Mouse (Mus musculus): ENCODE data around the gene Setx. TPM values are rescaled to one million over a fixed set of nuclear protein-coding genes. Genes with fewer than 3 reads are reported as not detected.

Setx gene
- polyA plus RNA-seq, 1 experiment from 2014 or later = 5.7 TPM

- Histone ChIP-seq H3K4me1 (peaks cover 23% of the 10 kb centered on the region), H3K9me3 (no peaks in the 10 kb centered on the region), H3K27me3 (replicated peaks) (peaks cover 62% of the 10 kb centered on the region), H3K4me3 (peak overlapping the region; percentile 60), H3K4me2 (peak overlapping the region; percentile 96), H3K27ac (replicated peaks) (no peak overlapping the region), H3K36me3 (no peaks in the 10 kb centered on the region), H3K9ac (peak overlapping the region; percentile 74)
- WGBS = 1% methylated on average over 61 of the region's 61 CpGs
- no peak for ATAC-seq (ENCODE audit: extremely low read depth, insufficient number of reproducible peaks, low FRiP score, low TSS enrichment)
Observed at GRCm38 (mm10) chr2:29194547-29195463, 70.8 kb downstream of the Setx start.

- WGBS = 65% methylated on average over 12 of the region's 12 CpGs
- no peak for ATAC-seq (ENCODE audit: extremely low read depth, insufficient number of reproducible peaks, low FRiP score, low TSS enrichment)
- Histone ChIP-seq H3K36me3 (no peaks in the 10 kb centered on the region), H3K27me3 (replicated peaks) (peaks cover 77% of the 10 kb centered on the region), H3K4me1 (peaks cover 17% of the 10 kb centered on the region), H3K4me3 (no peak overlapping the region), H3K9me3 (no peaks in the 10 kb centered on the region), H3K27ac (replicated peaks) (no peak overlapping the region), H3K9ac (no peak overlapping the region), H3K4me2 (no peak overlapping the region)
Observed at GRCm38 (mm10) chr2:29196844-29197243, 72.9 kb downstream of the Setx start.

GRCm38 (mm10) chr2:29198446-29198845 is 74.5 kb downstream of the Setx start:
- Histone ChIP-seq H3K9ac (no peak overlapping the region), H3K4me1 (peaks cover 14% of the 10 kb centered on the region), H3K9me3 (no peaks in the 10 kb centered on the region), H3K27ac (replicated peaks) (no peak overlapping the region), H3K4me3 (no peak overlapping the region), H3K4me2 (no peak overlapping the region), H3K36me3 (no peaks in the 10 kb centered on the region), H3K27me3 (replicated peaks) (peaks cover 87% of the 10 kb centered on the region)
- WGBS = 67% methylated on average over 5 of the region's 5 CpGs
- ATAC-seq (ENCODE audit: extremely low read depth, insufficient number of reproducible peaks, low FRiP score, low TSS enrichment) = no peak

- peaks cover 92% of the 10 kb centered on the region for H3K27me3 ChIP-seq (replicated peaks)
- 5% methylated on average over 3 of the region's 3 CpGs for WGBS
Observed at GRCm38 (mm10) chr2:29199909-29200308, 75.9 kb downstream of the Setx start.

GRCm38 (mm10) chr2:29201223-29201955 is 77.4 kb downstream of the Setx start:
- Histone ChIP-seq H3K27me3 (replicated peaks) (peaks cover 92% of the 10 kb centered on the region), H3K36me3 (no peaks in the 10 kb centered on the region), H3K4me2 (no peak overlapping the region), H3K27ac (replicated peaks) (no peak overlapping the region), H3K4me3 (no peak overlapping the region), H3K9me3 (no peaks in the 10 kb centered on the region), H3K4me1 (no peaks in the 10 kb centered on the region), H3K9ac (no peak overlapping the region)
- no peak for ATAC-seq (ENCODE audit: extremely low read depth, insufficient number of reproducible peaks, low FRiP score, low TSS enrichment)
- WGBS = 49% methylated on average over 11 of the region's 11 CpGs

More at GRCm38 (mm10) chr2:29199909-29200308, 75.9 kb downstream of the Setx start:
- H3K27ac ChIP-seq (replicated peaks) = no peak overlapping the region
- no peak for ATAC-seq (ENCODE audit: extremely low read depth, insufficient number of reproducible peaks, low FRiP score, low TSS enrichment)
- H3K36me3 ChIP-seq = no peaks in the 10 kb centered on the region
- no peak overlapping the region for H3K9ac ChIP-seq
- no peak overlapping the region for H3K4me3 ChIP-seq
- no peak overlapping the region for H3K4me2 ChIP-seq
- H3K9me3 ChIP-seq = no peaks in the 10 kb centered on the region
- peaks cover 6% of the 10 kb centered on the region for H3K4me1 ChIP-seq

- no peak overlapping the region for H3K27ac ChIP-seq (replicated peaks)
- peaks cover 61% of the 10 kb centered on the region for H3K27me3 ChIP-seq (replicated peaks)
- H3K4me2 ChIP-seq = no peak overlapping the region
- 30% methylated on average over 8 of the region's 8 CpGs for WGBS
- ATAC-seq (ENCODE audit: extremely low read depth, insufficient number of reproducible peaks, low FRiP score, low TSS enrichment) = no peak
- H3K9ac ChIP-seq = no peak overlapping the region
- no peaks in the 10 kb centered on the region for H3K4me1 ChIP-seq
- H3K36me3 ChIP-seq = no peaks in the 10 kb centered on the region
- H3K4me3 ChIP-seq = no peak overlapping the region
- H3K9me3 ChIP-seq = no peaks in the 10 kb centered on the region
Observed at GRCm38 (mm10) chr2:29206156-29206555, 82.2 kb downstream of the Setx start.

GRCm38 (mm10) chr2:29216286-29217012 is 92.5 kb downstream of the Setx start:
- Histone ChIP-seq H3K4me2 (no peak overlapping the region), H3K9ac (no peak overlapping the region), H3K27ac (replicated peaks) (no peak overlapping the region), H3K36me3 (no peaks in the 10 kb centered on the region), H3K4me3 (no peak overlapping the region), H3K9me3 (no peaks in the 10 kb centered on the region), H3K4me1 (no peaks in the 10 kb centered on the region), H3K27me3 (replicated peaks) (peaks cover 5% of the 10 kb centered on the region; the same call in 1 of the 2 replicates)
- ATAC-seq (ENCODE audit: extremely low read depth, insufficient number of reproducible peaks, low FRiP score, low TSS enrichment) = no peak
- 49% methylated on average over 8 of the region's 8 CpGs for WGBS

- H3K4me1 ChIP-seq = peaks cover under 1% of the 10 kb centered on the region; the same call in 1 of the 2 replicates
- 73% methylated on average over 5 of the region's 5 CpGs for WGBS
- no peak overlapping the region for H3K4me2 ChIP-seq
- ATAC-seq (ENCODE audit: extremely low read depth, insufficient number of reproducible peaks, low FRiP score, low TSS enrichment) = no peak
- no peak overlapping the region for H3K9ac ChIP-seq
- H3K27me3 ChIP-seq (replicated peaks) = peaks cover 5% of the 10 kb centered on the region; the same call in 1 of the 2 replicates
- no peaks in the 10 kb centered on the region for H3K36me3 ChIP-seq
- no peak overlapping the region for H3K4me3 ChIP-seq
- H3K9me3 ChIP-seq = no peaks in the 10 kb centered on the region
- H3K27ac ChIP-seq (replicated peaks) = no peak overlapping the region
Observed at GRCm38 (mm10) chr2:29217042-29217441, 93.1 kb downstream of the Setx start.

- Histone ChIP-seq H3K9me3 (no peaks in the 10 kb centered on the region), H3K27ac (replicated peaks) (no peak overlapping the region), H3K4me3 (no peak overlapping the region), H3K27me3 (replicated peaks) (peaks cover 5% of the 10 kb centered on the region; the same call in 1 of the 2 replicates), H3K9ac (no peak overlapping the region), H3K4me2 (no peak overlapping the region), H3K4me1 (peaks cover 6% of the 10 kb centered on the region; the same call in 1 of the 2 replicates), H3K36me3 (no peaks in the 10 kb centered on the region)
- ATAC-seq (ENCODE audit: extremely low read depth, insufficient number of reproducible peaks, low FRiP score, low TSS enrichment) = no peak
- 57% methylated on average over 10 of the region's 10 CpGs for WGBS
Observed at GRCm38 (mm10) chr2:29217897-29218296, 93.9 kb downstream of the Setx start.

GRCm38 (mm10) chr2:29218831-29219230 is 94.8 kb downstream of the Setx start:
- no peaks in the 10 kb centered on the region for H3K36me3 ChIP-seq
- H3K4me1 ChIP-seq = peaks cover 6% of the 10 kb centered on the region; the same call in 1 of the 2 replicates
- 83% methylated on average over 5 of the region's 5 CpGs for WGBS
- H3K4me3 ChIP-seq = no peak overlapping the region
- no peak for ATAC-seq (ENCODE audit: extremely low read depth, insufficient number of reproducible peaks, low FRiP score, low TSS enrichment)
- peaks cover 8% of the 10 kb centered on the region for H3K27me3 ChIP-seq (replicated peaks)
- H3K9ac ChIP-seq = no peak overlapping the region
- H3K4me2 ChIP-seq = no peak overlapping the region
- H3K27ac ChIP-seq (replicated peaks) = no peak overlapping the region
- H3K9me3 ChIP-seq = no peaks in the 10 kb centered on the region

- H3K27ac ChIP-seq (replicated peaks) = no peak overlapping the region
- H3K9me3 ChIP-seq = no peaks in the 10 kb centered on the region
- peaks cover 6% of the 10 kb centered on the region; the same call in 1 of the 2 replicates for H3K4me1 ChIP-seq
- no peak overlapping the region for H3K4me2 ChIP-seq
- WGBS = 2% methylated on average over 4 of the region's 4 CpGs
- no peak overlapping the region for H3K9ac ChIP-seq
- H3K36me3 ChIP-seq = no peaks in the 10 kb centered on the region
- ATAC-seq (ENCODE audit: extremely low read depth, insufficient number of reproducible peaks, low FRiP score, low TSS enrichment) = no peak
- no peak overlapping the region for H3K4me3 ChIP-seq
- peaks cover 15% of the 10 kb centered on the region for H3K27me3 ChIP-seq (replicated peaks)
Observed at GRCm38 (mm10) chr2:29222302-29222701, 98.3 kb downstream of the Setx start.

Data from heart, embryonic 13.5 days (tissue).